Mouse (Mus musculus) kidney, postnatal 14 days (tissue): ENCODE measurements around the gene Cbr4.
A peak's percentile ranks its signal among the peaks of the same experiment; 100 is the strongest.

Experiments used
- DNase-seq: peaks from one replicate; pipeline ENCODE4 v3.0.0; 2022; ENCODE audit warnings: mixed read lengths

Cbr4 gene

GRCm38 (mm10) chr8:61497110-61497509, 9.6 kb downstream of the Cbr4 start:
- DNase-seq, result no peak

- DNase-seq, result peak; percentile 47
These were observed 11.5 kb downstream of the Cbr4 start for GRCm38 (mm10) chr8:61499035-61499434.

GRCm38 (mm10) chr8:61500914-61501313, 13.4 kb downstream of the Cbr4 start:
- no peak for DNase-seq

- no peak for DNase-seq
These were observed 14.7 kb downstream of the Cbr4 start for GRCm38 (mm10) chr8:61502277-61502676.

- DNase-seq, result no peak
These were observed 27.8 kb downstream of the Cbr4 start for GRCm38 (mm10) chr8:61515110-61515930.

GRCm38 (mm10) chr8:61515931-61516744, 28.6 kb downstream of the Cbr4 start:
- DNase-seq, result peak; percentile 84

- no peak for DNase-seq
These were observed 29.4 kb downstream of the Cbr4 start for GRCm38 (mm10) chr8:61516745-61517501.

- DNase-seq, result peak; percentile 5
These were observed 30.1 kb downstream of the Cbr4 start for GRCm38 (mm10) chr8:61517502-61518185.

- DNase-seq, result peak; percentile 40
These were observed 34.6 kb downstream of the Cbr4 start for GRCm38 (mm10) chr8:61522132-61522531.

- DNase-seq, result no peak
These were observed 39.5 kb downstream of the Cbr4 start for GRCm38 (mm10) chr8:61527037-61527436.

GRCm38 (mm10) chr8:61528197-61528596, 40.7 kb downstream of the Cbr4 start:
- DNase-seq, result no peak

- DNase-seq, result no peak
These were observed 41.1 kb downstream of the Cbr4 start for GRCm38 (mm10) chr8:61528642-61529041.

- no peak for DNase-seq
These were observed 44.6 kb downstream of the Cbr4 start for GRCm38 (mm10) chr8:61531944-61532795.

- no peak for DNase-seq
These were observed 45.3 kb downstream of the Cbr4 start for GRCm38 (mm10) chr8:61532831-61533230.

- DNase-seq, result peak; percentile 40
These were observed 45.9 kb downstream of the Cbr4 start for GRCm38 (mm10) chr8:61533356-61533926.

- no peak for DNase-seq
These were observed 47.9 kb downstream of the Cbr4 start for GRCm38 (mm10) chr8:61535472-61535871.

GRCm38 (mm10) chr8:61537471-61537870, 49.9 kb downstream of the Cbr4 start:
- no peak for DNase-seq

- DNase-seq, result peak; percentile 89
These were observed 52.4 kb downstream of the Cbr4 start for GRCm38 (mm10) chr8:61539828-61540500.

- DNase-seq, result no peak
These were observed 62.1 kb downstream of the Cbr4 start for GRCm38 (mm10) chr8:61549585-61549984.

GRCm38 (mm10) chr8:61550006-61550748, 62.6 kb downstream of the Cbr4 start:
- no peak for DNase-seq
